In the genomic region with DNA sequence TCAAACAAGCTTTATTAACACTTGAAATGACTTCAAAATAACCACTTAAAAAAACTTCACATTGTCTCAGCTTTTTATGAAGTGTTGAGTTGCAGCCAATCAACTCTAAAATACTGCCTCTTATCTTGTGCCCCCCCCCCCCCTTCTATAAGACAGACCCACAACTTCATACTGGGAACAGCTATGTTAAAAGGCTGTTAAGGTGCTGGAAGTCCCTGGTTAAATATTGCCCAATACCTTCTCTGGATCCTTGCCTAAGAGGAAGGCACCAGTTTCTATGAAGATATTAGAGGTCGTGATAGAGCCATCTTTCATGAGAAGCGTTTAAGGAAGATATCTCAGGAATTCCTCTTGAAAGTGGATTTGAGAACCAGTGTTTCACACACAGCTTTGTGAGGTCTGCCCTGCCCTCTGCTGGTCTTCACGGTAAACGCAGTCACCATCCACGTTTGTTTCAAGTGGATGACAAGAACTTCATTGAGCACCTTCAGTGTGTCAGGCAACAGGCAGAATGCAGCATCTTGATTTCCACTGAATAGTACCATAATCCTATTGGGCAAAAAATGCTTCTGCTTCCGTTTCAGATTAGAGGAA, we compare ENCODE assay signal across 9 mouse cellular contexts.
DNase-seq lines count a peak whose midpoint lies in the region; ATAC-seq and TF ChIP-seq lines count a peak whose summit lies in the region.
"Had no signal": no experiment of that assay in that cellular context is flagged by ENCODE, and none has a peak within 500 bp of the region (broad histone marks: within the 10 kb centered on the region; RNA-seq: fewer than 3 reads in every experiment).

No protein-coding gene starts in this region.

- no peak overlapping the region for H3K4me2 ChIP-seq in kidney, embryonic 15.5 days
- H3K4me2 ChIP-seq in forebrain, embryonic 14.5 days (ENCODE audit: low read length) = no peak overlapping the region
- H3K4me2 ChIP-seq in intestine, embryonic 15.5 days (replicated peaks) = no peak overlapping the region
- H3K4me2 ChIP-seq in midbrain, postnatal 0 days (ENCODE audit: low read depth, low read length, poor library complexity, severe bottlenecking) = no peak overlapping the region
- H3K4me2 ChIP-seq: embryonic facial prominence, embryonic 15.5 days had no signal

- H3K9me3 ChIP-seq in kidney, embryonic 15.5 days (replicated peaks) = no peaks in the 10 kb centered on the region
- no peaks in the 10 kb centered on the region for H3K9me3 ChIP-seq in forebrain, embryonic 14.5 days (replicated peaks; ENCODE audit: control insufficient read depth, low read length)
- H3K9me3 ChIP-seq in intestine, embryonic 15.5 days = no peaks in the 10 kb centered on the region
- no peaks in the 10 kb centered on the region for H3K9me3 ChIP-seq in midbrain, postnatal 0 days (ENCODE audit: low read length)
- H3K9me3 ChIP-seq: embryonic facial prominence, embryonic 15.5 days had no signal

- H3K4me1 ChIP-seq in kidney, embryonic 15.5 days = peaks cover 10% of the 10 kb centered on the region; the same call in 1 of the 2 replicates
- H3K4me1 ChIP-seq in forebrain, embryonic 14.5 days (ENCODE audit: control insufficient read depth, insufficient read depth, low read length) = peaks cover 4% of the 10 kb centered on the region; the same call in 1 of the 2 replicates
- no peaks in the 10 kb centered on the region for H3K4me1 ChIP-seq in intestine, embryonic 15.5 days (replicated peaks)
- H3K4me1 ChIP-seq in midbrain, postnatal 0 days (ENCODE audit: insufficient read depth, low read length) = no peaks in the 10 kb centered on the region
- H3K4me1 ChIP-seq: embryonic facial prominence, embryonic 15.5 days had no signal

- no peaks in the 10 kb centered on the region for H3K36me3 ChIP-seq in kidney, embryonic 15.5 days
- H3K36me3 ChIP-seq in forebrain, embryonic 14.5 days (ENCODE audit: control insufficient read depth, insufficient read depth, low read length) = no peaks in the 10 kb centered on the region
- H3K36me3 ChIP-seq in intestine, embryonic 15.5 days = no peaks in the 10 kb centered on the region
- H3K36me3 ChIP-seq in midbrain, postnatal 0 days (ENCODE audit: insufficient read depth, low read length) = no peaks in the 10 kb centered on the region
- H3K36me3 ChIP-seq: embryonic facial prominence, embryonic 15.5 days had no signal

- no peak overlapping the region for H3K9ac ChIP-seq in kidney, embryonic 15.5 days
- H3K9ac ChIP-seq in forebrain, embryonic 14.5 days (ENCODE audit: low read length) = no peak overlapping the region
- H3K9ac ChIP-seq in intestine, embryonic 15.5 days = no peak overlapping the region
- H3K9ac ChIP-seq in midbrain, postnatal 0 days (replicated peaks; ENCODE audit: low read length, poor library complexity, severe bottlenecking) = no peak overlapping the region
- H3K9ac ChIP-seq: embryonic facial prominence, embryonic 15.5 days had no signal

- TF ChIP-seq CTCF in midbrain, postnatal 0 days (IDR thresholded peaks at IDR 0.05) = peak; percentile 95

- H3K27ac ChIP-seq in kidney, embryonic 15.5 days = no peak overlapping the region
- no peak overlapping the region for H3K27ac ChIP-seq in forebrain, embryonic 14.5 days (ENCODE audit: low read depth, low read length)
- no peak overlapping the region for H3K27ac ChIP-seq in intestine, embryonic 15.5 days
- H3K27ac ChIP-seq in midbrain, postnatal 0 days (ENCODE audit: low read depth, low read length) = no peak overlapping the region
- H3K27ac ChIP-seq: embryonic facial prominence, embryonic 15.5 days had no signal

- no peak for ATAC-seq in kidney, embryonic 15.5 days (replicated peaks; ENCODE audit: low FRiP score)
- ATAC-seq in forebrain, embryonic 14.5 days = peak; percentile 54; the same call in 1 of the 2 replicates
- ATAC-seq in intestine, embryonic 15.5 days = 0 out of 2 replicates have a peak, but pooled peaks have one; percentile 45
- ATAC-seq in midbrain, postnatal 0 days (ENCODE audit: low FRiP score) = no peak

- H3K27me3 ChIP-seq in kidney, embryonic 15.5 days = no peaks in the 10 kb centered on the region
- no peaks in the 10 kb centered on the region for H3K27me3 ChIP-seq in forebrain, embryonic 14.5 days (replicated peaks; ENCODE audit: control insufficient read depth, insufficient read depth, low read length)
- H3K27me3 ChIP-seq in intestine, embryonic 15.5 days (replicated peaks) = no peaks in the 10 kb centered on the region
- no peaks in the 10 kb centered on the region for H3K27me3 ChIP-seq in midbrain, postnatal 0 days (ENCODE audit: insufficient read depth, low read length)
- H3K27me3 ChIP-seq: embryonic facial prominence, embryonic 15.5 days had no signal

- intact Hi-C loops in left cerebral cortex, postnatal 36 days (cut with DNase I) = loop anchor here (1.0 to 5.0 kb wide), 2 partner anchors 212 to 755 kb away; no protein-coding TSS in a partner anchor

- no peak overlapping the region for H3K4me3 ChIP-seq in kidney, embryonic 15.5 days (replicated peaks)
- no peak overlapping the region for H3K4me3 ChIP-seq in forebrain, embryonic 14.5 days (ENCODE audit: low read depth, low read length)
- H3K4me3 ChIP-seq in intestine, embryonic 15.5 days (replicated peaks) = no peak overlapping the region
- no peak overlapping the region for H3K4me3 ChIP-seq in midbrain, postnatal 0 days (ENCODE audit: low read depth, low read length)
- H3K4me3 ChIP-seq: embryonic facial prominence, embryonic 15.5 days had no signal

- 3% methylated on average over 6 of the region's 6 CpGs for WGBS in kidney, embryonic 15.5 days
- 2% methylated on average over 6 of the region's 6 CpGs for WGBS in forebrain, embryonic 14.5 days
- under 1% methylated on average over 6 of the region's 6 CpGs for WGBS in intestine, embryonic 15.5 days
- 2% methylated on average over 6 of the region's 6 CpGs for WGBS in midbrain, postnatal 0 days

- peak; percentile 87 for DNase-seq in kidney, adult 18-20 months
- peak; percentile 64 for DNase-seq in brain, embryonic 18.5 days (ENCODE audit: low read depth, low spot score)
- peak; percentile 93 for DNase-seq in forebrain, embryonic 14.5 days (ENCODE audit: low spot score)
- peak; percentile 76 to 80 for DNase-seq in left cerebral cortex, postnatal 36 days (ENCODE audit: low spot score in 2 of 2)
- DNase-seq in midbrain, postnatal 0 days (ENCODE audit: low spot score) = peak; percentile 91
- peak; percentile 50 for DNase-seq in thymus, postnatal 0 days (ENCODE audit: low spot score)

Comparison
In these comparisons a context has a peak if more than half of its experiments do, and no peak if none do; other contexts are left out.
1. ATAC-seq: peak in forebrain, embryonic 14.5 days (single experiment) and intestine, embryonic 15.5 days (single experiment); none in kidney, embryonic 15.5 days (single experiment) and midbrain, postnatal 0 days (single experiment).
2. Peak in every context shown above with its lines, with median percentiles within 50 percentile points of each other: DNase-seq.